Mouse (Mus musculus): ENCODE results near the gene Mfsd6l. TPM values are rescaled to one million over a fixed set of nuclear protein-coding genes. Genes with fewer than 3 reads are reported as not detected.

Mfsd6l gene
- polyA plus RNA-seq, 1 experiment from 2014 or later: not detected

Other genes starting within 250 kb of the Mfsd6l start
- 6.8 and 9.4 TPM in 2 replicates for gene Ntn1, start 155.4 kb upstream of the Mfsd6l start, polyA plus RNA-seq (2015; fragmentation: Nextera tagmentation; extraction: Ambion mirVana)
- gene Pik3r5, start 124.1 kb upstream of the Mfsd6l start, polyA plus RNA-seq (2015; fragmentation: Nextera tagmentation; extraction: Ambion mirVana): 0.11 and 0.14 TPM in 2 replicates
- gene Pik3r6, start 53.2 kb upstream of the Mfsd6l start, polyA plus RNA-seq (2015; fragmentation: Nextera tagmentation; extraction: Ambion mirVana): 1.8 and 2.2 TPM in 2 replicates
- 0.58 TPM in 1 of 2 replicates, not detected in the other for gene Ccdc42, start 30.8 kb downstream of the Mfsd6l start, polyA plus RNA-seq (2015; fragmentation: Nextera tagmentation; extraction: Ambion mirVana)
- gene Myh10, start 135.4 kb downstream of the Mfsd6l start, polyA plus RNA-seq (2015; fragmentation: Nextera tagmentation; extraction: Ambion mirVana): 136 and 141 TPM in 2 replicates